Mouse (Mus musculus) CH12.LX (cell line): ENCODE results near the gene Ing1. TPM values are rescaled to one million over a fixed set of nuclear protein-coding genes. Genes with fewer than 3 reads are reported as not detected.

Source experiments
- DNase-seq: peaks from one replicate; pipeline ENCODE4 v3.0.0-alpha.2; 2013; ENCODE audit errors: extremely low read depth
- H3K27ac ChIP-seq: 2 replicates; pipeline ENCODE4 v1.5.1; 2012; ENCODE audit warnings: low read depth, mild to moderate bottlenecking, control low read depth, moderate library complexity; ENCODE audit not compliant: insufficient read depth
- H3K27me3 ChIP-seq: replicated peaks from 2 replicates; pipeline ENCODE3; 2012; ENCODE audit warnings: inconsistent platforms
- H3K36me3 ChIP-seq, 2 experiments: replicated peaks in 1 of 2; 2 replicates each; pipeline versions ENCODE3 to v1.6.1; 2012; ENCODE audit warnings: inconsistent platforms in 1 of 2, low read length in 1 of 2, mild to moderate bottlenecking in 1 of 2, mixed read lengths in 1 of 2, moderate library complexity in 1 of 2; ENCODE audit not compliant: control insufficient read depth in 1 of 2, insufficient read depth in 1 of 2
- H3K4me1 ChIP-seq, 2 experiments: 2 replicates each; pipeline ENCODE4 v1.6.1; 2012; ENCODE audit warnings: inconsistent platforms in 1 of 2, moderate library complexity in 1 of 2; ENCODE audit not compliant: insufficient read depth in 2 of 2, control insufficient read depth in 1 of 2
- H3K4me2 ChIP-seq: 2 replicates; pipeline ENCODE4 v1.6.1; 2012; ENCODE audit warnings: low read depth, mild to moderate bottlenecking, control low read depth; ENCODE audit not compliant: poor library complexity, insufficient read depth, severe bottlenecking
- H3K4me3 ChIP-seq, 3 experiments: fragments of 150-350 bp in 1 of 3; sonication (generic) in 1 of 3; replicated peaks in 1 of 3; 2 replicates each; pipeline versions ENCODE3 to v1.5.1; 2011 to 2012; ENCODE audit warnings: low read depth in 2 of 3, low read length in 2 of 3, mild to moderate bottlenecking in 2 of 3, moderate library complexity in 2 of 3, control low read depth in 1 of 3, improper control_type of control experiment in 1 of 3, inconsistent platforms in 1 of 3, mixed read lengths in 1 of 3; ENCODE audit not compliant: poor library complexity in 1 of 3
- H3K79me2 ChIP-seq: replicated peaks from 2 replicates; pipeline ENCODE4 v1.6.1; 2012; ENCODE audit warnings: mild to moderate bottlenecking, moderate library complexity; ENCODE audit not compliant: control insufficient read depth, poor library complexity, insufficient read depth, severe bottlenecking; ENCODE audit errors: extremely low read depth
- H3K9ac ChIP-seq: 2 replicates; pipeline ENCODE4 v1.6.1; 2012; ENCODE audit warnings: low read depth, mild to moderate bottlenecking, control low read depth, moderate library complexity; ENCODE audit not compliant: insufficient read depth
- H3K9me3 ChIP-seq: replicated peaks from 2 replicates; pipeline ENCODE3; 2012; ENCODE audit warnings: low read length, inconsistent platforms, mixed read lengths
- BHLHE40 ChIP-seq: IDR thresholded peaks from 2 replicates; pipeline ENCODE4 v1.6.1; 2011; ENCODE audit warnings: mild to moderate bottlenecking, low read depth, low read length, improper control_type of control experiment
- CHD2 ChIP-seq: IDR thresholded peaks from 2 replicates; pipeline ENCODE4 v1.6.1; 2011; ENCODE audit warnings: low read length, improper control_type of control experiment
- E2F4 ChIP-seq: IDR thresholded peaks from 2 replicates; pipeline ENCODE4 v1.6.1; 2011; ENCODE audit warnings: low read depth, low read length, improper control_type of control experiment; ENCODE audit not compliant: insufficient replicate concordance
- ELF1 ChIP-seq: IDR thresholded peaks from 2 replicates; pipeline ENCODE4 v1.6.1; 2014; ENCODE audit warnings: low read depth, mild to moderate bottlenecking, inconsistent platforms, low read length, improper control_type of control experiment
- EP300 ChIP-seq: IDR thresholded peaks from 2 replicates; pipeline ENCODE4 v1.6.1; 2011; ENCODE audit warnings: low read length, improper control_type of control experiment
- GABPA ChIP-seq: IDR thresholded peaks from 2 replicates; pipeline ENCODE4 v1.6.1; 2012; ENCODE audit warnings: low read depth, low read length, improper control_type of control experiment, inconsistent platforms; ENCODE audit not compliant: insufficient replicate concordance
- HCFC1 ChIP-seq: IDR thresholded peaks from 2 replicates; pipeline ENCODE4 v1.6.1; 2012; ENCODE audit warnings: low read depth, mild to moderate bottlenecking, inconsistent platforms, low read length, improper control_type of control experiment
- IRF4 ChIP-seq: IDR thresholded peaks from 2 replicates; pipeline ENCODE4 v1.6.1; 2014; ENCODE audit warnings: low read depth, mild to moderate bottlenecking, inconsistent platforms, low read length, improper control_type of control experiment
- MAX ChIP-seq: IDR thresholded peaks from 2 replicates; pipeline ENCODE4 v1.6.1; 2011; ENCODE audit warnings: low read length, improper control_type of control experiment
- MAZ ChIP-seq: IDR thresholded peaks from 2 replicates; pipeline ENCODE4 v1.6.1; 2012; ENCODE audit warnings: low read depth, mild to moderate bottlenecking, inconsistent platforms, low read length, improper control_type of control experiment, moderate library complexity
- MEF2A ChIP-seq: IDR thresholded peaks from 2 replicates; pipeline ENCODE4 v1.6.1; 2014; ENCODE audit warnings: low read depth, mild to moderate bottlenecking, inconsistent platforms, low read length, improper control_type of control experiment, borderline replicate concordance
- MXI1 ChIP-seq: IDR thresholded peaks from 2 replicates; pipeline ENCODE4 v1.6.1; 2011; ENCODE audit warnings: mild to moderate bottlenecking, low read depth, low read length, improper control_type of control experiment
- MYC ChIP-seq: IDR thresholded peaks from 2 replicates; pipeline ENCODE4 v1.6.1; 2011; ENCODE audit warnings: low read depth, mild to moderate bottlenecking, improper control_type of control experiment, low read length
- NRF1 ChIP-seq: IDR thresholded peaks from 2 replicates; pipeline ENCODE4 v1.6.1; 2014; ENCODE audit warnings: low read depth, mild to moderate bottlenecking, inconsistent platforms, low read length, improper control_type of control experiment, moderate library complexity
- POLR2A ChIP-seq: IDR thresholded peaks from 2 replicates; pipeline ENCODE4 v1.6.1; 2011; ENCODE audit warnings: low read depth, mild to moderate bottlenecking, improper control_type of control experiment, low read length
- POLR2AphosphoS2 ChIP-seq: IDR thresholded peaks from 2 replicates; pipeline ENCODE4 v1.6.1; 2011; ENCODE audit warnings: low read depth, low read length, improper control_type of control experiment
- RAD21 ChIP-seq: IDR thresholded peaks from 2 replicates; pipeline ENCODE4 v1.6.1; 2011; ENCODE audit warnings: low read depth, mild to moderate bottlenecking, low read length, improper control_type of control experiment, moderate library complexity
- RCOR1 ChIP-seq: conservative IDR thresholded peaks from 2 replicates; pipeline ENCODE4 v1.6.1; 2012; ENCODE audit warnings: low read depth, mild to moderate bottlenecking, inconsistent platforms, low read length, improper control_type of control experiment
- SIN3A ChIP-seq: IDR thresholded peaks from 2 replicates; pipeline ENCODE4 v1.6.1; 2012; ENCODE audit warnings: low read length, improper control_type of control experiment, inconsistent platforms
- SMC3 ChIP-seq: IDR thresholded peaks from 2 replicates; pipeline ENCODE4 v1.6.1; 2011; ENCODE audit warnings: low read depth, low read length, improper control_type of control experiment
- UBTF ChIP-seq: IDR thresholded peaks from 2 replicates; pipeline ENCODE4 v1.6.1; 2012; ENCODE audit warnings: low read depth, mild to moderate bottlenecking, inconsistent platforms, low read length, improper control_type of control experiment, moderate library complexity
- USF1 ChIP-seq: IDR thresholded peaks from 2 replicates; pipeline ENCODE4 v1.6.1; 2014; ENCODE audit warnings: low read depth, mild to moderate bottlenecking, inconsistent platforms, low read length, improper control_type of control experiment
- USF2 ChIP-seq: conservative IDR thresholded peaks from 2 replicates; pipeline ENCODE4 v1.6.1; 2011; ENCODE audit warnings: low read depth, low read length, improper control_type of control experiment
- ZC3H11A ChIP-seq: IDR thresholded peaks from 2 replicates; pipeline ENCODE4 v1.6.1; 2012; ENCODE audit warnings: low read depth, mild to moderate bottlenecking, inconsistent platforms, low read length, improper control_type of control experiment
- ZKSCAN1 ChIP-seq: IDR thresholded peaks from 2 replicates; pipeline ENCODE4 v1.6.1; 2012; ENCODE audit warnings: low read depth, inconsistent platforms, low read length, improper control_type of control experiment, borderline replicate concordance
- ZNF384 ChIP-seq: IDR thresholded peaks from 2 replicates; pipeline ENCODE4 v1.6.1; 2012; ENCODE audit warnings: low read depth, low read length, improper control_type of control experiment, inconsistent platforms
- dilution Hi-C: fragments of 300-500 bp; cut with MboI; formaldehyde crosslinking; loops from 2 replicates; pipeline ENCODE4 v1.14.3; 2020; ENCODE audit warnings: low sequenced_read_pairs; ENCODE audit not compliant: extremely low pct_unique_long_range_greater_than_20kb, extremely low pct_ligation_motif_present
- in situ Hi-C: fragments of 300-500 bp; cut with MboI; formaldehyde crosslinking; loops from 3 replicates; pipeline ENCODE4 v1.14.3; 2019; ENCODE audit warnings: low sequenced_read_pairs, low pct_ligation_motif_present, low pct_unique_long_range_greater_than_20kb, mixed read lengths
- polyA plus RNA-seq: library from polyadenylated mRNA; unstranded; fragments of >175 nt; gene quantifications from 2 replicates; pipeline ENCODE4 v1.2.1, GENCODE M21; 2012; ENCODE audit warnings: low read depth; ENCODE audit not compliant: insufficient read length
- total RNA-seq, 2 experiments: library from RNA; depleted of rRNA; stranded (reverse); fragments of 300-350 nt in 1 of 2; fragments of >200 nt in 1 of 2; gene quantifications; 2 replicates each; pipeline ENCODE4 v1.2.3; 2012 to 2014

Ing1 gene
- total and polyA plus RNA-seq, 3 experiments = 30.9 to 47.8 (median 33.8) TPM

GRCm38 (mm10) chr8:11585513-11586373 lies 30.4 kb downstream of the Ing1 start:
- no peak for DNase-seq
- Histone ChIP-seq H3K9ac (no peak overlapping the region), H3K79me2 (no peaks in the 10 kb centered on the region), H3K9me3 (peaks cover 14% of the 10 kb centered on the region), H3K4me3 (no peak overlapping the region), H3K27ac (no peak overlapping the region), H3K27me3 (no peaks in the 10 kb centered on the region), H3K4me2 (no peak overlapping the region), H3K36me3 (no peaks in the 10 kb centered on the region), H3K4me1 (no peaks in the 10 kb centered on the region)
- TF ChIP-seq UBTF (no peak), RAD21 (no peak), ZKSCAN1 (no peak), MAZ (no peak), ZNF384 (no peak), ZC3H11A (no peak), MXI1 (no peak), POLR2A (no peak), SMC3 (no peak), MAX (no peak), CHD2 (no peak), USF2 (no peak), IRF4 (no peak), USF1 (no peak)
- in situ Hi-C loops = no loop called here
- dilution Hi-C loops = no loop called here

GRCm38 (mm10) chr8:11586374-11586745 lies 31.0 kb downstream of the Ing1 start:
- H3K9ac ChIP-seq = no peak overlapping the region
- peaks cover 8% of the 10 kb centered on the region for H3K9me3 ChIP-seq
- dilution Hi-C loops = no loop called here
- H3K36me3 ChIP-seq = no peaks in the 10 kb centered on the region
- no peak overlapping the region for H3K27ac ChIP-seq
- no peak overlapping the region for H3K4me2 ChIP-seq
- H3K27me3 ChIP-seq = no peaks in the 10 kb centered on the region
- in situ Hi-C loops = no loop called here
- no peaks in the 10 kb centered on the region for H3K79me2 ChIP-seq
- H3K4me1 ChIP-seq = no peaks in the 10 kb centered on the region
- no peak overlapping the region for H3K4me3 ChIP-seq
- DNase-seq = no peak
- TF ChIP-seq RCOR1 (no peak), IRF4 (no peak), GABPA (no peak), POLR2AphosphoS2 (no peak), MAZ (no peak), MAX (no peak), POLR2A (no peak), EP300 (no peak), MEF2A (no peak), E2F4 (no peak), NRF1 (no peak), HCFC1 (no peak), MYC (no peak), ELF1 (no peak), BHLHE40 (no peak), UBTF (no peak), SIN3A (no peak)
